Mouse (Mus musculus) limb, embryonic 14.5 days (tissue): ENCODE measurements around the gene Cc2d1a. TPM values are rescaled to one million over a fixed set of nuclear protein-coding genes. Genes with fewer than 3 reads are reported as not detected.

Experiments used
- ATAC-seq: fragments of 200-750 bp; cut with Nextera tagmentation; 2 replicates; pipeline ENCODE4 v1.8.0; 2017; ENCODE audit warnings: low read depth, moderate number of reproducible peaks, moderate TSS enrichment; ENCODE audit not compliant: low FRiP score
- DNase-seq: peaks from one replicate; pipeline ENCODE4 v3.0.0-alpha.2; 2015; ENCODE audit warnings: low spot score
- H3K27ac ChIP-seq: fragments of 300-500 bp; sonication (generic); replicated peaks from 2 replicates; pipeline ENCODE4 v1.5.1; 2014; ENCODE audit warnings: low read depth, mild to moderate bottlenecking, low read length, moderate library complexity, mixed read lengths
- H3K27me3 ChIP-seq: fragments of 300-500 bp; sonication (generic); 2 replicates; pipeline ENCODE4 v1.6.1; 2014; ENCODE audit warnings: low read length, mixed read lengths; ENCODE audit not compliant: control insufficient read depth, insufficient read depth
- H3K36me3 ChIP-seq: fragments of 300-500 bp; sonication (generic); 2 replicates; pipeline ENCODE4 v1.6.1; 2014; ENCODE audit warnings: mild to moderate bottlenecking, low read length, moderate library complexity, mixed read lengths; ENCODE audit not compliant: control insufficient read depth, insufficient read depth
- H3K4me1 ChIP-seq: fragments of 300-500 bp; sonication (generic); 2 replicates; pipeline ENCODE4 v1.6.1; 2014; ENCODE audit warnings: antibody characterized with exemption, low read length, mixed read lengths; ENCODE audit not compliant: control insufficient read depth, insufficient read depth
- H3K4me2 ChIP-seq: fragments of 300-500 bp; sonication (generic); replicated peaks from 2 replicates; pipeline ENCODE4 v1.6.1; 2014; ENCODE audit warnings: low read depth, mild to moderate bottlenecking, low read length, moderate library complexity; ENCODE audit not compliant: severe bottlenecking
- H3K4me3 ChIP-seq: fragments of 300-500 bp; sonication (generic); replicated peaks from 2 replicates; pipeline ENCODE4 v1.5.1; 2014; ENCODE audit warnings: low read length
- H3K9ac ChIP-seq: fragments of 300-500 bp; sonication (generic); 2 replicates; pipeline ENCODE4 v1.6.1; 2014; ENCODE audit warnings: mild to moderate bottlenecking, low read depth, low read length, moderate library complexity; ENCODE audit not compliant: severe bottlenecking
- H3K9me3 ChIP-seq: fragments of 300-500 bp; sonication (generic); 2 replicates; pipeline ENCODE4 v1.6.1; 2016; ENCODE audit warnings: low read length; ENCODE audit not compliant: control insufficient read depth
- POLR2A ChIP-seq: fragments of 200-500 bp; IDR thresholded peaks from 2 replicates; pipeline ENCODE4 v1.8.0; 2012; ENCODE audit warnings: inconsistent platforms, mild to moderate bottlenecking, moderate library complexity, borderline replicate concordance; ENCODE audit not compliant: insufficient read depth, insufficient read length; ENCODE audit errors: extremely low read depth
- WGBS: fragments of 180-500 bp; shearing (Covaris S2); extraction: QIAGEN DNeasy Blood & Tissue Kit; methylation state at CpG from one replicate; pipeline ENCODE4 v1.1.7; 2014; 5-methylcytosine and 5-hydroxymethylcytosine counted together
- polyA plus RNA-seq, 2 experiments: library from polyadenylated mRNA; depleted of rRNA in 1 of 2; stranded (reverse) in 1 of 2; unstranded in 1 of 2; fragments of >200 nt; fragmentation: Nextera tagmentation in 1 of 2; extraction: Ambion mirVana in 1 of 2; gene quantifications; 2 replicates each; pipeline versions ENCODE4 v1.2.1 to v1.2.3; 2012 to 2014

The Cc2d1a gene
- polyA plus RNA-seq, 2 experiments: 21.6 to 30.9 TPM

GRCm38 (mm10) chr8:84177405-84177804 lies 29.7 kb upstream of the Cc2d1a start:
- Histone ChIP-seq H3K4me2 (no peak overlapping the region), H3K4me3 (no peak overlapping the region), H3K27me3 (no peaks in the 10 kb centered on the region), H3K36me3 (peaks cover 36% of the 10 kb centered on the region), H3K27ac (no peak overlapping the region), H3K9ac (no peak overlapping the region), H3K9me3 (no peaks in the 10 kb centered on the region), H3K4me1 (peaks cover 25% of the 10 kb centered on the region)
- ATAC-seq (no peak), DNase-seq (no peak)
- WGBS: 85% methylated on average over 3 of the region's 3 CpGs
- TF ChIP-seq POLR2A: no peak

GRCm38 (mm10) chr8:84176560-84176959 lies 28.8 kb upstream of the Cc2d1a start:
- TF ChIP-seq POLR2A: no peak

GRCm38 (mm10) chr8:84173861-84174260 lies 26.1 kb upstream of the Cc2d1a start:
- Histone ChIP-seq H3K36me3 (peaks cover 48% of the 10 kb centered on the region), H3K27me3 (no peaks in the 10 kb centered on the region), H3K4me3 (no peak overlapping the region), H3K27ac (no peak overlapping the region), H3K9me3 (no peaks in the 10 kb centered on the region), H3K9ac (no peak overlapping the region), H3K4me1 (no peaks in the 10 kb centered on the region), H3K4me2 (no peak overlapping the region)
- 89% methylated on average over 6 of the region's 6 CpGs for WGBS
- ATAC-seq (no peak), DNase-seq (no peak)
- TF ChIP-seq POLR2A: no peak

More at GRCm38 (mm10) chr8:84176560-84176959, 28.8 kb upstream of the Cc2d1a start:
- ATAC-seq (no peak), DNase-seq (no peak)
- no peak overlapping the region for H3K4me3 ChIP-seq
- H3K9ac ChIP-seq: no peak overlapping the region
- H3K9me3 ChIP-seq: no peaks in the 10 kb centered on the region
- H3K4me2 ChIP-seq: no peak overlapping the region
- peaks cover 22% of the 10 kb centered on the region for H3K4me1 ChIP-seq
- peaks cover 44% of the 10 kb centered on the region for H3K36me3 ChIP-seq
- H3K27me3 ChIP-seq: no peaks in the 10 kb centered on the region
- H3K27ac ChIP-seq: no peak overlapping the region
- WGBS: 15% methylated on average over 3 of the region's 3 CpGs

GRCm38 (mm10) chr8:84170096-84170495 lies 22.4 kb upstream of the Cc2d1a start:
- no peak for ATAC-seq
- H3K27me3 ChIP-seq: no peaks in the 10 kb centered on the region

GRCm38 (mm10) chr8:84167696-84168095 lies 20.0 kb upstream of the Cc2d1a start:
- no peak for DNase-seq
- no peak overlapping the region for H3K9ac ChIP-seq
- peaks cover 15% of the 10 kb centered on the region for H3K36me3 ChIP-seq
- ATAC-seq: no peak
- no peak for TF ChIP-seq POLR2A
- H3K27me3 ChIP-seq: no peaks in the 10 kb centered on the region
- H3K4me2 ChIP-seq: no peak overlapping the region
- WGBS: 91% methylated on average over 2 of the region's 2 CpGs
- H3K4me3 ChIP-seq: no peak overlapping the region
- no peaks in the 10 kb centered on the region for H3K4me1 ChIP-seq
- H3K9me3 ChIP-seq: no peaks in the 10 kb centered on the region
- no peak overlapping the region for H3K27ac ChIP-seq

More at GRCm38 (mm10) chr8:84170096-84170495, 22.4 kb upstream of the Cc2d1a start:
- Histone ChIP-seq H3K36me3 (peaks cover 38% of the 10 kb centered on the region), H3K4me3 (no peak overlapping the region), H3K9ac (no peak overlapping the region), H3K27ac (no peak overlapping the region), H3K4me1 (no peaks in the 10 kb centered on the region), H3K4me2 (no peak overlapping the region), H3K9me3 (no peaks in the 10 kb centered on the region)
- DNase-seq: no peak
- 94% methylated on average over 5 of the region's 5 CpGs for WGBS
- TF ChIP-seq POLR2A: no peak

GRCm38 (mm10) chr8:84157620-84158019 lies 9.9 kb upstream of the Cc2d1a start:
- DNase-seq: no peak
- Histone ChIP-seq H3K4me2 (no peak overlapping the region), H3K36me3 (peaks cover 14% of the 10 kb centered on the region), H3K4me3 (no peak overlapping the region), H3K9me3 (no peaks in the 10 kb centered on the region), H3K27me3 (no peaks in the 10 kb centered on the region), H3K27ac (no peak overlapping the region), H3K9ac (no peak overlapping the region), H3K4me1 (no peaks in the 10 kb centered on the region)
- WGBS: 90% methylated on average over 4 of the region's 4 CpGs
- no peak for ATAC-seq
- TF ChIP-seq POLR2A: no peak
